11 mouse cellular contexts compared by ENCODE assay signal in the genomic region with DNA sequence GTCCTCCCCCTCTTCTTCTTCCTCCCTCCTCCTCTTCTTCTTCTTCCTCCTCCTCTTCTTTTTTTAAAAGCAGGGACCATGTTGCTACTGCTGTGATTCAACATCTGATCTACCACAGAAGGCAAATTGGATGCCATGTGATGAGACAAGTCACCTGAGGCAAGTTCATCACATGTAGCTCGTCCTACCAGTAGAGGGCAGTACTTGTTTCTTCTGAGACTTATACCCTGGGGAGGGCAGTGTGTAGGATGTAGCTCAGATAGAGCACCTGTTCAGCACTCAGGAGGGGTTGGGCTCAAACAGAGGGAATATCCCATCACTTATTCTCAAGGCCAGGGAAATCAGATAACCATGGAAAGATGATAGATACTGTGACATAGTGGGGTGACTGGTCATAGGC. TPM values are rescaled to one million over a fixed set of nuclear protein-coding genes. Genes with fewer than 3 reads are reported as not detected.
DNase-seq lines count a peak whose midpoint lies in the region; ATAC-seq and TF ChIP-seq lines count a peak whose summit lies in the region.
"Had no signal": no experiment of that assay in that cellular context is flagged by ENCODE, and none has a peak within 500 bp of the region (broad histone marks: within the 10 kb centered on the region; RNA-seq: fewer than 3 reads in every experiment).

No protein-coding gene starts in this region.

- H3K27me3 ChIP-seq in heart, postnatal 0 days (ENCODE audit: control insufficient read depth, insufficient read depth, low read length): no peaks in the 10 kb centered on the region
- H3K27me3 ChIP-seq: stomach, embryonic 15.5 days had no signal

- no peak overlapping the region for H3K4me2 ChIP-seq in heart, postnatal 0 days (ENCODE audit: low read depth, low read length)
- H3K4me2 ChIP-seq: stomach, embryonic 15.5 days had no signal

- ATAC-seq in heart, postnatal 0 days (ENCODE audit: insufficient read depth, low read depth): no peak

- no peak overlapping the region for H3K4me3 ChIP-seq in ES-E14 (ENCODE audit: insufficient read depth in 1 of 2, low read depth in 1 of 2, low read length in 2 of 2, poor library complexity in 1 of 2, severe bottlenecking in 1 of 2)
- H3K4me3 ChIP-seq in heart, postnatal 0 days (ENCODE audit: low read depth, low read length): no peak overlapping the region
- H3K4me3 ChIP-seq: myocyte; stomach, embryonic 15.5 days had no signal

- intact Hi-C loops in heart, postnatal 25 days (cut with DNase I): loop anchor here (2.0 kb wide), 1 partner anchor 130 kb away; no protein-coding TSS in a partner anchor
- intact Hi-C loops in gastrocnemius, postnatal 36 days (cut with DNase I): no loop called here

- no peak overlapping the region for H3K9ac ChIP-seq in ES-E14 (ENCODE audit: insufficient read depth, low read depth, low read length, poor library complexity, severe bottlenecking)
- H3K9ac ChIP-seq in heart, postnatal 0 days (replicated peaks; ENCODE audit: low read depth, low read length): no peak overlapping the region
- H3K9ac ChIP-seq: stomach, embryonic 15.5 days had no signal

- no peaks in the 10 kb centered on the region for H3K36me3 ChIP-seq in ES-E14 (ENCODE audit: control insufficient read depth, insufficient read depth, low read length, poor library complexity, severe bottlenecking)
- no peaks in the 10 kb centered on the region for H3K36me3 ChIP-seq in heart, postnatal 0 days (replicated peaks; ENCODE audit: control insufficient read depth, insufficient read depth, low read length)
- H3K36me3 ChIP-seq: stomach, embryonic 15.5 days had no signal

- TF ChIP-seq CTCF in heart, postnatal 0 days (IDR thresholded peaks at IDR 0.05; ENCODE audit: low read depth): peak; percentile 58

- no peak for TF ChIP-seq EP300 in heart, postnatal 0 days (IDR thresholded peaks at IDR 0.05; ENCODE audit: low read depth)

- H3K4me1 ChIP-seq in ES-E14 (ENCODE audit: control insufficient read depth in 2 of 2, insufficient read depth in 2 of 2, low read length in 2 of 2, poor library complexity in 1 of 2): no peaks in the 10 kb centered on the region
- H3K4me1 ChIP-seq in heart, postnatal 0 days (ENCODE audit: control insufficient read depth, insufficient read depth): no peaks in the 10 kb centered on the region
- H3K4me1 ChIP-seq: stomach, embryonic 15.5 days had no signal

- H3K9me3 ChIP-seq in ES-E14 (ENCODE audit: control insufficient read depth, insufficient read depth, low read depth, low read length): no peaks in the 10 kb centered on the region
- no peaks in the 10 kb centered on the region for H3K9me3 ChIP-seq in heart, postnatal 0 days (replicated peaks; ENCODE audit: control insufficient read depth, low read length)
- H3K9me3 ChIP-seq: stomach, embryonic 15.5 days had no signal

- no peak overlapping the region for H3K27ac ChIP-seq in ES-E14 (ENCODE audit: insufficient read depth, low read depth, low read length, poor library complexity, severe bottlenecking)
- no peak overlapping the region for H3K27ac ChIP-seq in heart, postnatal 0 days (ENCODE audit: low read depth)
- H3K27ac ChIP-seq: stomach, embryonic 15.5 days had no signal

- DNase-seq in heart, adult 9 months (ENCODE audit: low spot score in 2 of 2): peak; percentile 4 to 9
- DNase-seq in heart, postnatal 25 days (ENCODE audit: low spot score): no peak
- peak; percentile 8 for DNase-seq in 3T3-L1 (ENCODE audit: low read depth, low spot score)
- DNase-seq in ES-E14 (ENCODE audit: low read depth, low spot score): peak; percentile 20
- DNase-seq in heart, postnatal 0 days (ENCODE audit: low spot score): peak; percentile 18
- DNase-seq in right cerebral cortex, postnatal 36 days (ENCODE audit: low spot score in 2 of 2): no peak
- no peak for DNase-seq in gastrocnemius, postnatal 36 days
- no peak for DNase-seq in layer of hippocampus, adult 18-20 months (ENCODE audit: low spot score in 2 of 2)

- WGBS in heart, postnatal 0 days: 24% methylated on average over 1 of the region's 1 CpGs

- in situ Hi-C loops in ES-E14 (cut with MboI; ENCODE audit: low sequenced_read_pairs in 2 of 2, unreplicated experiment in 2 of 2): no loop called here

TF ChIP-seq in ES-E14, 5 proteins besides CTCF, POLR2A, EP300 and RAD21:
- TF ChIP-seq CHD2 (IDR thresholded peaks at IDR 0.05; ENCODE audit: low read depth, low read length) (no peak), ZC3H11A (IDR thresholded peaks at IDR 0.05; ENCODE audit: borderline replicate concordance, low read depth, low read length) (peak; percentile 34; the same call in 1 of the 2 replicates), ZNF384 (IDR thresholded peaks at IDR 0.05; ENCODE audit: low read depth, low read length) (no peak), HCFC1 (IDR thresholded peaks at IDR 0.05; ENCODE audit: borderline replicate concordance, insufficient read depth, low read length) (no peak), MAFK (IDR thresholded peaks at IDR 0.05; ENCODE audit: insufficient read depth, low read depth, low read length) (no peak)

RNA-seq across cellular contexts. Expression of gene Ncr1, which starts 40.3 kb away (rescaled TPM):
- total RNA-seq in heart, postnatal 25 days (2021): not detected
- total RNA-seq in ES-E14 (2012; rRNA removed): not detected in 2 replicates
- total RNA-seq in heart, postnatal 0 days (2014; rRNA removed; ENCODE audit: low replicate concordance): not detected in 2 replicates
- polyA plus RNA-seq in heart, postnatal 0 days (2015; fragmentation: Nextera tagmentation; extraction: Ambion mirVana): not detected in 2 replicates
- total RNA-seq in gastrocnemius, postnatal 36 days (2021): not detected
- total RNA-seq in layer of hippocampus, adult 18-20 months (2021): not detected
- total RNA-seq: left cerebral cortex, postnatal 14 days had no signal
- polyA plus RNA-seq: myocyte had no signal

RNA-seq across cellular contexts. Expression of gene Lilra5, which starts 59.6 kb away (rescaled TPM):
- total RNA-seq in heart, postnatal 25 days (2021): 1 to 10 TPM; 1.2 TPM
- not detected in 2 replicates for total RNA-seq in ES-E14 (2012; rRNA removed)
- total RNA-seq in heart, postnatal 0 days (2014; rRNA removed; ENCODE audit: low replicate concordance): not detected in 2 replicates
- polyA plus RNA-seq in heart, postnatal 0 days (2015; fragmentation: Nextera tagmentation; extraction: Ambion mirVana): 0.20 and 0.30 TPM in 2 replicates
- total RNA-seq in gastrocnemius, postnatal 36 days (2021): not detected
- under 1 TPM in 1 of 2 experiments, not detected in 1; 0.20 TPM for total RNA-seq in layer of hippocampus, adult 18-20 months (2021)
- total RNA-seq: left cerebral cortex, postnatal 14 days had no signal
- polyA plus RNA-seq: myocyte had no signal

Comparison
In these comparisons a context has a peak if more than half of its experiments do, and no peak if none do; other contexts are left out.
1. DNase-seq: peak in heart, adult 9 months (2 of 2), 3T3-L1 (single experiment), ES-E14 (single experiment) and heart, postnatal 0 days (single experiment); none in heart, postnatal 25 days (single experiment), right cerebral cortex, postnatal 36 days (0 of 2), gastrocnemius, postnatal 36 days (0 of 2) and layer of hippocampus, adult 18-20 months (0 of 2).